In genomic region chr5:72854141-72854990, GRCm38 (mm10) we compare ENCODE assay signal across 11 mouse cellular contexts. TPM values are rescaled to one million over a fixed set of nuclear protein-coding genes. Genes with fewer than 3 reads are reported as not detected.
DNase-seq lines count a peak whose midpoint lies in the region; ATAC-seq and TF ChIP-seq lines count a peak whose summit lies in the region.
"Had no signal": no experiment of that assay in that cellular context is flagged by ENCODE, and none has a peak within 500 bp of the region (broad histone marks: within the 10 kb centered on the region; RNA-seq: fewer than 3 reads in every experiment).

No protein-coding gene starts in this region.

- ATAC-seq in hindbrain, embryonic 16.5 days = 0 out of 2 replicates have a peak, but pooled peaks have one; percentile 41
- ATAC-seq in hindbrain, embryonic 12.5 days (ENCODE audit: low FRiP score) = no peak

- H3K9ac ChIP-seq in hindbrain, embryonic 16.5 days (ENCODE audit: low read depth, low read length) = no peak overlapping the region
- H3K9ac ChIP-seq in hindbrain, embryonic 12.5 days = no peak overlapping the region
- H3K9ac ChIP-seq: lung, embryonic 14.5 days had no signal

- H3K4me2 ChIP-seq in hindbrain, embryonic 16.5 days (ENCODE audit: low read length) = no peak overlapping the region
- no peak overlapping the region for H3K4me2 ChIP-seq in hindbrain, embryonic 12.5 days (replicated peaks)
- peak overlapping the region; percentile 83 for H3K4me2 ChIP-seq in myocyte (ENCODE audit: low read depth)
- H3K4me2 ChIP-seq: lung, embryonic 14.5 days had no signal

- no peak for TF ChIP-seq POLR2A in myocyte (IDR thresholded peaks at IDR 0.05; ENCODE audit: insufficient read length, low read depth)

- WGBS in hindbrain, embryonic 16.5 days = 81% methylated on average over 6 of the region's 6 CpGs
- WGBS in hindbrain, embryonic 12.5 days = 82% methylated on average over 6 of the region's 6 CpGs

- no peak overlapping the region for H3K27ac ChIP-seq in hindbrain, embryonic 16.5 days (ENCODE audit: low read depth, low read length)
- no peak overlapping the region for H3K27ac ChIP-seq in hindbrain, embryonic 12.5 days
- H3K27ac ChIP-seq: kidney, postnatal 0 days; midbrain, embryonic 10.5 days had no signal

- H3K9me3 ChIP-seq in hindbrain, embryonic 16.5 days (ENCODE audit: control insufficient read depth, low read length) = 0 out of 2 replicates have a peak, but pooled peaks cover 3% of the 10 kb centered on the region
- H3K9me3 ChIP-seq in hindbrain, embryonic 12.5 days (replicated peaks) = no peaks in the 10 kb centered on the region
- H3K9me3 ChIP-seq: midbrain, embryonic 10.5 days had no signal

- no peaks in the 10 kb centered on the region for H3K36me3 ChIP-seq in hindbrain, embryonic 16.5 days (ENCODE audit: control insufficient read depth, insufficient read depth, low read length)
- no peaks in the 10 kb centered on the region for H3K36me3 ChIP-seq in hindbrain, embryonic 12.5 days
- no peaks in the 10 kb centered on the region for H3K36me3 ChIP-seq in myocyte (ENCODE audit: control insufficient read depth, insufficient read depth)
- H3K36me3 ChIP-seq: midbrain, embryonic 10.5 days had no signal

- H3K4me3 ChIP-seq in hindbrain, embryonic 16.5 days (ENCODE audit: low read length) = no peak overlapping the region
- no peak overlapping the region for H3K4me3 ChIP-seq in hindbrain, embryonic 12.5 days
- no peak overlapping the region for H3K4me3 ChIP-seq in myocyte
- H3K4me3 ChIP-seq: midbrain, embryonic 10.5 days had no signal

- peaks cover 4% of the 10 kb centered on the region; the same call in 1 of the 2 replicates for H3K4me1 ChIP-seq in hindbrain, embryonic 16.5 days (ENCODE audit: control insufficient read depth, insufficient read depth, low read depth, low read length)
- H3K4me1 ChIP-seq in hindbrain, embryonic 12.5 days = peaks cover 11% of the 10 kb centered on the region

- no peaks in the 10 kb centered on the region for H3K79me2 ChIP-seq in myocyte (ENCODE audit: control insufficient read depth, insufficient read depth)

- peak; percentile 46 for DNase-seq in cerebellum, adult 11-12 months
- DNase-seq in cerebellum, adult 8-10 months = no peak
- peak; percentile 55 for DNase-seq in brain, adult 2 months (ENCODE audit: low read depth, low spot score)
- no peak for DNase-seq in left cerebral cortex, adult 9 months (ENCODE audit: low spot score in 2 of 2)
- DNase-seq in urinary bladder, adult 2 months (ENCODE audit: low spot score) = no peak
- DNase-seq: lung, embryonic 14.5 days had no signal

- H3ac ChIP-seq in myocyte (ENCODE audit: control insufficient read depth, insufficient read length) = no peak overlapping the region

- no peaks in the 10 kb centered on the region for H3K27me3 ChIP-seq in hindbrain, embryonic 16.5 days (replicated peaks; ENCODE audit: control insufficient read depth, insufficient read depth, low read length)
- no peaks in the 10 kb centered on the region for H3K27me3 ChIP-seq in hindbrain, embryonic 12.5 days
- H3K27me3 ChIP-seq in myocyte (ENCODE audit: control insufficient read depth, insufficient read depth, insufficient read length) = no peaks in the 10 kb centered on the region

TF ChIP-seq in myocyte, 11 proteins besides CTCF, POLR2A, EP300 and RAD21:
- TF ChIP-seq E2F4 (IDR thresholded peaks at IDR 0.05; ENCODE audit: insufficient read depth) (no peak), MYOG (IDR thresholded peaks at IDR 0.05; ENCODE audit: control insufficient read depth in 1 of 3, insufficient read depth in 1 of 3, insufficient read length in 2 of 3, low read depth in 2 of 3) (no peak), CEBPB (IDR thresholded peaks at IDR 0.05; ENCODE audit: insufficient read depth, poor library complexity, severe bottlenecking) (no peak), SRF (IDR thresholded peaks at IDR 0.05; ENCODE audit: control insufficient read depth, insufficient read length, low read depth) (no peak), POLR2AphosphoS2 (IDR thresholded peaks at IDR 0.05; ENCODE audit: insufficient read length, low read depth) (no peak), TCF12 (IDR thresholded peaks at IDR 0.05; ENCODE audit: insufficient read depth, poor library complexity, severe bottlenecking) (no peak), USF1 (IDR thresholded peaks at IDR 0.05; ENCODE audit: low read depth) (no peak), REST (IDR thresholded peaks at IDR 0.05; ENCODE audit: insufficient read depth, insufficient read length) (no peak), MYOD1 (IDR thresholded peaks at IDR 0.05; ENCODE audit: control insufficient read depth in 1 of 3, insufficient read length in 2 of 3, low read depth in 2 of 3) (no peak), MAX (IDR thresholded peaks at IDR 0.05; ENCODE audit: low read depth) (no peak), TCF3 (IDR thresholded peaks at IDR 0.05; ENCODE audit: insufficient read length, low read depth) (no peak)

RNA-seq across cellular contexts. Expression of gene Tec, which starts 13.9 kb away (rescaled TPM):
- polyA plus RNA-seq in hindbrain, embryonic 16.5 days (2015; fragmentation: Nextera tagmentation; extraction: Ambion mirVana) = 8.4 and 9.8 TPM in 2 replicates
- polyA plus RNA-seq in hindbrain, embryonic 12.5 days (2016; fragmentation: Nextera tagmentation; extraction: Ambion mirVana) = 6.5 and 7.8 TPM in 2 replicates
- 1.5 TPM for polyA plus RNA-seq in myocyte (2012; fragmentation: generic; extraction: Trizol)
- polyA plus RNA-seq in urinary bladder, adult 2 months (2012; rRNA removed) = 4.9 and 5.0 TPM in 2 replicates

RNA-seq across cellular contexts. Expression of gene Slain2, which starts 59.7 kb away (rescaled TPM):
- 12.6 and 14.2 TPM in 2 replicates for polyA plus RNA-seq in hindbrain, embryonic 16.5 days (2015; fragmentation: Nextera tagmentation; extraction: Ambion mirVana)
- polyA plus RNA-seq in hindbrain, embryonic 12.5 days (2016; fragmentation: Nextera tagmentation; extraction: Ambion mirVana) = 27.7 and 30.9 TPM in 2 replicates
- 19.0 TPM for polyA plus RNA-seq in myocyte (2012; fragmentation: generic; extraction: Trizol)
- 23.3 and 32.3 TPM in 2 replicates for polyA plus RNA-seq in urinary bladder, adult 2 months (2012; rRNA removed)

Comparison
In these comparisons a context has a peak if more than half of its experiments do, and no peak if none do; other contexts are left out.
1. DNase-seq: peak in cerebellum, adult 11-12 months (single experiment) and brain, adult 2 months (single experiment); none in cerebellum, adult 8-10 months (single experiment), left cerebral cortex, adult 9 months (0 of 2) and urinary bladder, adult 2 months (single experiment).